Mouse (Mus musculus) kidney, adult 2 months (tissue): ENCODE results near the gene Cep164.

ENCODE experiments used
- CTCF ChIP-seq: fragments of 200-500 bp; conservative IDR thresholded peaks from 2 replicates; pipeline ENCODE4 v1.5.1; 2011; ENCODE audit warnings: low read depth, mild to moderate bottlenecking, control low read depth, low read length, moderate library complexity, mixed read lengths; ENCODE audit not compliant: insufficient read depth, insufficient read length
- POLR2A ChIP-seq: fragments of 200-500 bp; IDR thresholded peaks from one replicate; pipeline ENCODE4 v1.6.1; 2011; ENCODE audit warnings: low read depth, low read length, control low read depth

GRCm38 (mm10) chr9:45719997-45720396, 108.5 kb downstream of the Cep164 start:
- no peak for TF ChIP-seq POLR2A
- TF ChIP-seq CTCF: no peak
